Mouse (Mus musculus): Measurements from ENCODE around the gene Lmo4. TPM values are rescaled to one million over a fixed set of nuclear protein-coding genes. Genes with fewer than 3 reads are reported as not detected.
A peak's percentile ranks its signal among the peaks of the same experiment; 100 is the strongest.

Lmo4 gene
- total RNA-seq, 2 experiments from 2014 or later, result 210 to 218 TPM

DNA sequence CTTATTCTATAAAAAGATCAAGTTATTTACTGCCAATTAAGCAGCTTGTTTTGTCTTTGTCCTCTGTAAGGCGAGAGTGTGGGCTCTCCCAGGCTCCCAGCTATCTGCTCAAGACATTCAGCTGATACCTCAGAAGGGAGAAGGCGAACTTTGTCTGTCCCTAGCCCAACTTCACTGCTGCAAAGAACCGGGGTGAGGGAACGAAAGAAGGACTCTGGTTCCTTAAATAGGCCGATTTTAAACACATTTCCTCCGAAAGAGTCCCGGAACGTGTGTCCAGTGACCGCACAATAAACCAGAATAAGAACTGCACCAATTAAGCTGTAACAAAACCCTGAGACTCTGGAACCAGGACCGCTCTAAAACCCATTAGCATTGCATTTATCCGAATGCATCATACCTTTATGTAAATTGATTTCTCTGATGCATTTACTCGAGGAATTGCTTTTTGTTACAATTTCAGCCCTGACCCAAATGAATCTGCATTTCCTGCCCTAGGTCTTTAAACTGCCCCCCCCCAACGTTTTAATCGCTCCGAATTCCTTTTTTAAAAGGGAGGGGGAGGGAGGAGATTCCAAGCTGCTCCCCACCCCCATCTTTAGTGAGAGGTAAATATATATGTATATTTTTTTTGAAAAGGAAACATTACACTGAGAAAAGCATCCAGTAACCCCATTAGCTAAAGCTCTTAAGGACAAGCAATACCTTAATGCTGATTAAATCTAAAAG, 1.6 kb downstream of the Lmo4 start:
- DNase-seq, result no peak

- DNase-seq, result no peak
These were observed 2.3 kb downstream of the Lmo4 start for GRCm38 (mm10) chr3:144202574-144203258.

GRCm38 (mm10) chr3:144201794-144202573, 3.0 kb downstream of the Lmo4 start:
- DNase-seq, result peak; percentile 76 to 78

- no peak for DNase-seq
These were observed 19.5 kb downstream of the Lmo4 start for GRCm38 (mm10) chr3:144185327-144186152.

GRCm38 (mm10) chr3:144184918-144185317, 20.1 kb downstream of the Lmo4 start:
- DNase-seq, result no peak

GRCm38 (mm10) chr3:144182229-144182628, 22.8 kb downstream of the Lmo4 start:
- no peak for DNase-seq

DNA sequence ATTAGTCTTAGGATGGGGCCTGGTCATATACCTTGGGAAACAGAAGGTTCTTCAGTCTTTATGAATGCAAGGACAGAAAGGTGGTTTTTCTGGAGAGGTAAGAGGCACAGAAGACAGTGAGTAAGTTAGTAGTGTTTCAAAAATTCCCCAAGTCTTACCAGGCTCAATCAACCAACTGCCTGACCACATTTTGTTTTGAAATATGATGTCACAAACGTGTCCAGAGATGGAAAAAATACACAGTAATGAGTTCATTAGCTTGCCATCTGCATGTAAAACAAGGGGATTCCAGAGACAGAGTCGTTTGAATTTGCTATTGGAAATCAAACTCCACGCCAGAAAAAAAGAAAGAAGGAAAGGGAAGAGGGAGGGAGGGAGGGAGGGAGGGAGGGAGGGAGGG, 26.1 kb downstream of the Lmo4 start:
- DNase-seq, result no peak

DNA sequence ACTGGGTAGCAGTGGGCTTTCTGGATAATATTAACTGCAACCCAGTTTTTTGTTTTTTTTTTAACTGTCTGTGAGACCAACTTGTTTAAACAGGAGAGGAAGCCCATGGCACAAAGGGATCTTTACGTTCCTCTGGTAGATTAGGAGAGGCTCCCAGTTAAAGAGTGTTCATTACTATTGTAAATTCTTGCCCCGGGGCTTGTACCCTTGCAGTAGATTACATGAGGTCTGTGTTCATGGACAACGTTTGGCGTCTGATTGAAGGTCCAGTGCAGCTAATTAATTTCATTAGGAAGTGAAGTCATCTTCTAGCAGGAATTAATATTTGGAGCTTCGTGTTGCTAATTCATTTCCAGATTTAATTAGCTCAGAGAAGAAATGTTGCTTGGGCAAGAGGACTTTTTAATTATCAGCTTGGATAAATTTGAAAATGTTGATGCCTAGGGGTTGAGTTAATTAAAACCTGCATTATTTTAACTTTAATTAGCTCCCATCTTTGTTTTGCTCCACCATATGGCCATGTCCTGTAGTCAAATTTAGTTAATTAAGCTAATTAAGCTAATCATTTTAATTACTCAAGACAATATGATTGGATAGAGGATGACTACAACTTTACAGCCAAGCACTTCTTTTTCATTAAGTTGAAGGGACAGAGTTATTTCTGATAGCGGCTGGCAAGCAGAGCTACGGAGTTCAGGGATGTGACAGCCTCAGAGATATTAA, 31.0 kb downstream of the Lmo4 start:
- no peak for DNase-seq

DNA sequence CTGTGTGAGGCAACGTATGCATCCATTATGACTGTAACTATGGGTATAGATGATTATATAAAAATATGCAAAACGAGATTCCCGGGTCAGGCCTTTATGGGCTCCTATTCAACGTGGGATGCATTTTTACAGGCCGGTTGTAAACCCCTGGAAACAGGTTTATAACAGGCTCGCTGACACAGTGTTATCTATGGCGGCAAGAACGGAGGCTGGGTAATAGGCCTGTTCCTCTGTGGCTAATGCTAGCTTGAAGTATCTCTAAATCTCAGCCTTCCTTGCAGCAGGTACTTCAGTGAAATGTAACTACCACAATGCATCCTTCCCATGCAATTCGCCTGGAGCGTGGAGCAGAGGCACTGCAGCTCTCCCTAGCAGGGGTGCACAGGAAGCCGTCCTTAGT, 31.9 kb downstream of the Lmo4 start:
- DNase-seq, result no peak

DNA sequence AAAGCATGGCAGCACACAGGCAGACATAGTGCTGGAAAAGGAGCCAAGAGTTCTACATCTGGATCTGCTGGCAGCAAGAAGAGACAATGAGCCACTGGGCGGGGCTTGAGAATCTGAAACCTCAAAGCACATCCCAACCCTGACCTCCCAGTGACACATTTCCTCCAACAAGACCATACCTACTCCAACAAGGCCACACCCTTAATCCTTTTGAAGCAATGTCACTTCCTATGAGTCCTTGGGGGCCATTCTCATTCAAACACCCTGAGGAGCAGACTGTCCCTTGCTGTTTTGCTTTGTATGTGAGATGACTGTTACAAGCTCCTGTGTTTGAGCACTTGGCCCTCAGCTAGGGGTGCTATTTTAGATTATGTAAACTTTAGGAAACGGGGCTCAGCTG, 33.3 kb downstream of the Lmo4 start:
- DNase-seq, result no peak

DNA sequence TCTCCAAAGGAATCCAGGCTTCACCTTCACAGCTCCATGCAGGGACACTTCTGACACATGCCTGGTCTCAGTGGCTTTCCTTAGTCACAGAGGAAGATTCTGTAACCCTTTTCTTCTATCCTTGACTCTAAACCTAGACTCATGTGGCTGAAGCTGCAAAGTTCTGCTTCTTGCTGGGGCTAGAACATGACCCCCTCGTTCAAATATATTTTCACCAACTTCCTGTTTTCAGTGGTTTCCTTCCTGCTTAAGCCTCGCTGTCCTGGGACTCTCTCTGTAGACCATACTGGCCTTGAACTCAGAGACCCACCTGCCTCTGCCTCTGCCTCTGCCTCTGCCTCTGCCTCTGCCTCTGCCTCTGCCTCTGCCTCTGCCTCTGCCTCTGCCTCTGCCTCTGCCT, 34.5 kb downstream of the Lmo4 start:
- DNase-seq, result no peak

- DNase-seq, result no peak
These were observed 38.4 kb downstream of the Lmo4 start for GRCm38 (mm10) chr3:144166439-144167155.

- DNase-seq, result no peak
These were observed 39.6 kb downstream of the Lmo4 start for GRCm38 (mm10) chr3:144165439-144165838.

GRCm38 (mm10) chr3:144164665-144165385, 40.2 kb downstream of the Lmo4 start:
- DNase-seq, result no peak

DNA sequence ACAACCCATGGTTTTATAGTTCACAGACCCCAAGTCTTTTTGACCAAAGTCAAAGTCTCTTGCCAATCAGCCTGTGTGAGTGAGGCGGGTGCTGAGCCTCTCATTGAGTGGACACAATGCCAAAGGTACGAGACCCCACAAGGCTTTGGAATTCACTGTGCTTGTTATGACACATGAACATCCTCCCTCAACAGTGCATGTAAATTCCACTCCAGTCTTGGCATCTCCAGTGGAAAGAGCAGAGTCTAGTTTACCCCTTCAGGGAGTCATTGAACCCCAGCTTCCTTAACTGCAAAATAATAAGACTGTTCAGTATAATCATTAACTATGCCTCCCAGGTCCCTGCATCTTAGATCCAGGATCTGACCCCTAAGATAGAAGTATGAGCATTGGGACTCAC, 41.3 kb downstream of the Lmo4 start:
- no peak for DNase-seq

DNA sequence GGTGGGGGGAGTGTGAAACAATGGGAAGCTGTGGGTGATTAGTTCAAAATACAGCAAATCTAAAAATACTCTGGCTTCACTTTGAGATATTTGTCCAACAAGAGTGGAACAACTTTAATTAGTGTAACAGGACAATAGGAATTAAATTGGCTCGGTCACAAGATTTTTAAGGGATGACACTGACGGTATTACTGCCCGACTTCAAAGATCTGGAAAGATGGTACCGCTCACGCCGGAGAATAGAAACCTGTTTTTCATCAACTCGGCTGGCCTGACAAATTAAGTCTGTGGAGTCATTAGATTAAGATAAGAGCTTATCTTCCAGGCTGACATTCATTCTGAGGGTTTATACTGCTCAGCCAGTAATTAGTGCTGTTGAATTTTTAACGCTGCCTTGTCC, 42.9 kb downstream of the Lmo4 start:
- DNase-seq, result no peak

DNA sequence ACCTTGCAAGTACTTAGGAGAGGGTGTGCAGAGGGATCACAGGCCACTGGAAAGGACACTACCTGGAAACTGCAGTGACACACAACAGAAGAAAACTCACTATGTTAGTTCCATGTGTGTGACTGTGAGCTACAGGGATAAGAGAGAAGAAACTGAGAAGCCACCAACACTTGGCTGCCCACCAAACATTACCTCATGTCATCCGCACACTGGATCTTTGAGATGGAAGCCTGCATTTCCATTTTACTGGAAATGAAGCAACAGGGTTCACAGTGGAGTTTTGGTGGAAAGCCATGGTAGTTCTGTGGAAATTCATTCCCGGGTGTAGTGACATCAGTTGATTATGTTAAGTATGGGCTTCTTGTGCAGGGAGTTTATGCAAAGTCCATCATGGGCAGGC, 43.8 kb downstream of the Lmo4 start:
- DNase-seq, result no peak

- DNase-seq, result no peak
These were observed 49.3 kb downstream of the Lmo4 start for GRCm38 (mm10) chr3:144155746-144156145.

DNA sequence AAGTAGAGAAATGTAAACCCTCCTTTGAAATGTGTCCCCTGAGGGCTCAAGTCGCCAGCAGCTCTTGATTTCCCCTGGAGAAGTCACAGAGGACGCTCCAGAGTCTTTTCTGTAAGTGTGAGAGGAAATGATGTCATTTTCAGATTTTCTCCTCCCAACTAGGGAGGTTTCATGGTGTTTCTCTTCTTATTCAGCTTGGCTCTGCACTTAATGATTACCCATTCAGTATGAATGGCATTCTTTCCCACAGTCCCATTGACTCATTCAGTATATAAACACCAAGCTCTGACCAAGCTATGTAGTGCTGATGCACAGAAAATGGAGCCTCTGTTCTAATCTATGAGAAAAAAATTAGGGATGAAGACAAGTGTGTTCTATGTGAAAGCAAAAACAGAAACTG, 51.6 kb downstream of the Lmo4 start:
- DNase-seq, result no peak

DNA sequence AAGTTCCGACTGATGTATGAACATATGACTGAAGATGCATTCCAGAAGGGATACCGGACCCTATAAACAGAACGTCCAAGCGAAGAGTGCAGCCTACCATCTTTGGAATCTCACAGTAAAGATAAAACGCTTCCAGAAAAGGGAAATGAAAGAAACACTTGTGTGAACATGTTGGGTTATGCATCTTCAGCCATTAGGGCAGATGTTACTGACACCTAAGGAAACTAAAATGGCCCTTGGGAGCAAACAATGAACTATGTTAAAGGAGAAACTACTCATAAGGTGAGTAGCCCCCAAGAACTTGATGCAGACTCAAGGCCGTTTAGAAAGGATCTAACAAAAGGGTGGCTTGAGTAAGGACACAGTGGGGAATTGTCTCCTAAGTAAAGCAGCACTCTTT, 54.0 kb downstream of the Lmo4 start:
- no peak for DNase-seq

- DNase-seq, result no peak
These were observed 56.8 kb downstream of the Lmo4 start for GRCm38 (mm10) chr3:144148234-144148633.

All from layer of hippocampus, postnatal 36 days (tissue).